Mouse (Mus musculus) cerebellum, adult 9-10 months (tissue): ENCODE measurements around the gene Rpusd2.
"Not testable (repeated sequence)": the region's sequence is repeated elsewhere in the genome, so short reads cannot be mapped to it uniquely, and the experiment has no call there.

ENCODE experiments used
- DNase-seq: peaks from one replicate; pipeline ENCODE4 v3.0.0; 2022

The Rpusd2 gene

DNA sequence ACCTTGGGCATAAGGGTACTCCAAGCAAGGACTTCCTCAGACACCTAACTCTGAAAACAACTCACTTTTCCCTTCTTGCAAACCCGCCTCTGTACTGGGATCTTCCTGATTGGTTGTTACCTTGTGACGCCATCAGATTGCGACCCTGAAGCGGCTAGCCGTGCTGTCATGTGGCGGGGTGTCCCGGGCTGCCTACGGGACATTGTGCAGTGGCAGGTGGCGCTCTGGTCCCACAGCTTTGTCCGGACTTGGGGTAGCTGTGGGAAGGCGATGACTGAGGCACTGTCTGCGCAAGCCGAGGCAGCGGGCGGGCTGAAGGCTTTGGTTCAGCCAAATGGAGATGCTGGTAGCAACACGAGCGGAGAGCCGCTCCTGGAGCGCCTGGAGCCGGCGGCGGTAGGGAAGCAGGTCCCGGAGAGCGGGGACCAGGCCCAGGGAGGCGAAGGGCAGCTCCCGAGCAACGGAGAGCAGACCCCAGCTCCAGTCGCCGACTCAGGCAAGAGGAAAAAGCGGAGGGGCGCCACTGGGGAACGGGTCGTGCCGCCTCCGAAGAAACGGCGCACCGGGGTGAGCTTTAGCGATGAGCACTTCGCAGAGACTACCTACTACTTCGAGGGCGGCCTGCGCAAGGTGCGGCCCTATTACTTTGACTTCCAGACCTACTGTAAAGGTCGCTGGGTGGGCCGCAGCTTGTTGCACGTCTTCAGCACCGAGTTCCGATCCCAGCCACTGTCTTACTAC is at the start of gene Rpusd2:
Rpusd2 (plus strand) TSS at position 135 of the 741 bp plus-strand sequence.
- peak; percentile 92 for DNase-seq

DNA sequence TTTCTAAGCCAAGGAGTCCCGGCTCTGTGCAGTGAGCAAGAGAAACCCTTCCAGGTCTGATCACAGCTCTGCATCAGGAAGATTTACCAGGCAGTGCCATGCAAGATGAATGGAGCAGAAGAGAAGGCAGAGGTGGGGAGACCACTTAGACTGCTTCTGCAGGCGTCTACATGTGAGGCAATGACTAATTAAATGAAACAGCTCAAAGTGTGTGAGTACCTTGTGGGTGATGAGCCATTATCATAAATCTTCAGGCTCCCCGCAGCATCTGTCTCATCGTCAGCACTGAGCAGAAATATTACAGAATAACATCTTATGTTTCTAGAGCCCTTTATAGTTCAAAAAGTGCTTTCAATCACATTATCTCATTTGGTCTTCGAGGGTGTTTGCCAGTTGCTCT is 39.1 kb upstream of the Rpusd2 start:
- no peak for DNase-seq

DNA sequence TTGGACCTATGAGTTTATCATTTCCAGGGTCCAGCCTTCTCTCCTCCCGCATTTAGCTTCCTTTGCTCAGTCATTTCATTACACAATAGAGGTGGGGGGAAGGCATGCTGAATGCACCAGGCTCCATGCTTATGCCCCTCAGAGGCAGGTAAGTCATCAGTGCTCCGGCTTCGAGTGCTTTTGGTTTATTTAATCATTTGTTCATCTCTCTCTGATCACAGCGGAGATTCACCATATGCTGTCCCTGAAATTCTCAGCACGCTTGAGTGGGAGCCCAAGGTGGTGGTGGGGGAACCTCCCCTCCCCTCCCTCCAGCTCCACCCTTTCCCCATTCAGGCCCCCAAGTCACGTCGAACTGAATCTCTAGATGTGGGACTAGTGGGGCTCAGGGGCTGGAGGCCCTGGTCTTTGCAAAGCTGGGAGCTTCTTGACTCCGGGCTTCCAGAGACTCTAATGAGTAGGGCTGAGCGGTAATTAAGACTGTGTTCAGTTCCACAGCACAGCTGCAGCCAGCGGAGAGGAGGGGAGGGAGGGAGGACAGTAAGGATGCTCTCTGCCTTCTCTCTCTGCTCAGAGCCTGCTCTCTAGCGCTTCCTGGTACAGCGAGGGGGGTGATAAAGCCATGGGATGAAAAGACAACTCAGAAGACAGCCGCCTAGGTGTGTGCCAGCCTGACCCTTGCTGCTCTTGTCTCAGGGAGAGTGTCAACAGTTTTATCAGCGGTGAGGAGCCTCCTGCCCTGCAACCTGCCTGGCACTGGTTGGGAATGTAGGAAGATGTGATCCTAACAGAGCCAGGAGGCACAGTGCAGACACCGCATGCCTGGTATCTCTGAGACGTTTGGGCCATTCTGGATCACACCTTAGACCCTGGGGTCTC is 38.4 kb upstream of the Rpusd2 start:
- DNase-seq: no peak

- DNase-seq: no peak
These were observed 37.8 kb upstream of the Rpusd2 start for GRCm38 (mm10) chr2:118996798-118997105.

DNA sequence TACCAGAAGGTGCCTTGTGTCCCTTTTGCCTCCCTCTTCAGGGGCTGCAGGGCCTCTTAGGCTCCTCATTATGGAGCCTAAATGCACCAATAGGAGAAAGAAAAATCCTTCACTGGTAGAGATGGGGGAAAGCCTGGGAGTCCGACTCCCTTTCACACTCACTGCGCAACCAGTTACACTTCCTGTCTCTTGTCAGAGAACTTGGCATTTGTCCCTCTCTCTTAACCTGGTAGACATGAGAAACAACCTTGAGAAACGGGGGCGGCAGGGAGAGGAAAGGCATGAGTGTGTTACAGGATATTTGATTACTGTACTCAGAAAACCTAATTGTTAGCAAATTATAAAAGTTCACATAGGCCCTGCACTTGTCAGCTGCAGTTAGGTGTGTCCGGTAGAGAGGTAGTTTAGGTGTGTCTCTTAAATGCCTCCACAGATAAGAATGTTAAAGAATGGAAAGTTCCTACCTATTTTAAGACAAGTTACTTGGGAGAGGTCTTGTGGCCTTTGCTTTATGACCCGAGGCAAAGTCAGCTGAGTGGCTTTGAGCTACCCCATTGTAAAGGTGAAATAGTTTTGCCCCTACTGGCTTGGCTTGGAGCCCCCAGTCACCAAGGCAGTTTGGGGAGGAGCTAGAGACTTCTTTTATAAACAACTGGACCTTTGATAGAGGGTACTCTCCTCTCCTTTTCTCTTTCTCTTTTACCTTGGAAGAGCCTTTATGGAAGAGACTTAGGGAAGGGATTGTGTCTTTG is 36.3 kb upstream of the Rpusd2 start:
- no peak for DNase-seq

DNA sequence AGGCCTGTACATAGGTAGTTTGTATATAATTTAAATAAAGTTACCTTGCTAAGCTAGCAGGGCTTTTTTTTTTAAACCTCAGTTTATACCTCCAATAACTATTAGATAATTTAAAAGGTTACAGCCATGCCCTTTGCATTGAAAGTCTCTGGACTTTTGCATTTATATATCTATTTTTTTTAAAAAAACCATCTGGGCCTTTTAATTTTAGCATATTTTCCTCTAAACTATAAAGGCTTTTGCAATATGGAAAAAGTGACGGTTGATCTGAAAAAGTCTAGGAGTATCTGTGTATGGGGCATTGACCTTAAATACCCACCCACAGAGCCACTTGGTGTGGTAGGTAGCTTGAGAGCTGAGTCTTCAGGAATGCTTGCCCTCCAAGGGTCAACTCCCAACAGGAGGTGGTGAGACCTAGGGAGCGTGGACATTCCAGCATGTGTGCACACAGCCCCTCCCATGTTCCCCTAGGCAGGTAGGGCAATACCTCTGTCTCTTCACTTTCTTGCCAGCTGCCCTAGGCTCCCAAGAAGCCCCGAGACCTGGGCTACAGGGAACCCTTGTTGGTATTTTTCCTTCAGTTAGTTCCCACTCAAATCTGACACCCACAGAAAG is 35.5 kb upstream of the Rpusd2 start:
- no peak for DNase-seq

DNA sequence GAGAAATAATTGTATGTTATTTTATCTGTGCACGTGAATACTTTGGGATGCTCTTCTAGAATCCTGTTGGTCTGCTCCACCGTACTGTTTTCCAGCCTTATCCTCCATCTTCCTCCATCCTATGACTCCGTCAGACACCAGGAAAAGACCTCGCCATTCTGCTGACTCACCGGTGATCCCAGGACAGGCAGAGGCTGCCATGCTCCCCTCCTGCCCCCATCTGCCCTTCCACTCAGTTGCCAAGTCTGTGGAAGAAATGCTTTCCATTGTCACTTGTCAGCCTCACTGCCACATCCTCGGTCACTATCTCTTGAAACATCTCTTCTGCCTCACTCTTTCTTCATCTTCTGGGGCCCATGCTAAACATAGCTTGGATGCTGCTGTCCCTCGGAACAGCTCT is 27.7 kb upstream of the Rpusd2 start:
- DNase-seq: no peak

DNA sequence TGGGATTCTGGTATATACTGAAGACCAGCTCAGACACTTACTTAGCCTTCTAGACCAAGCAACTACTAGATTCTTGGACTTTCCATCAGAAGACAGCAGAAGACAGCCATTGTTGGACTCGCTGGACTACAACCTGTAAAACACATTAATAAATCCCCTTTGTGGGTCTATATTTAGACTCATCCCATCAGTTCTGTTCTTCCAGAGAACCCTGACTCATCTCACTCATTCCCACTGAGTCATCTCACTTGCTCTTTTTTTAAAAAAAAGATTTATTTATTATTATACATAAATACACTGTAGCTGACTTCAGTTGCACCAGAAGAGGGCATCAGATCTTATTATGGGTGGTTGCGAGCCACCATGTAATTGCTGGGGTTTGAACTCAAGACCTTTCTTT is 25.2 kb upstream of the Rpusd2 start:
- DNase-seq: no peak

GRCm38 (mm10) chr2:119014989-119015388 is 19.6 kb upstream of the Rpusd2 start:
- DNase-seq: no peak

DNA sequence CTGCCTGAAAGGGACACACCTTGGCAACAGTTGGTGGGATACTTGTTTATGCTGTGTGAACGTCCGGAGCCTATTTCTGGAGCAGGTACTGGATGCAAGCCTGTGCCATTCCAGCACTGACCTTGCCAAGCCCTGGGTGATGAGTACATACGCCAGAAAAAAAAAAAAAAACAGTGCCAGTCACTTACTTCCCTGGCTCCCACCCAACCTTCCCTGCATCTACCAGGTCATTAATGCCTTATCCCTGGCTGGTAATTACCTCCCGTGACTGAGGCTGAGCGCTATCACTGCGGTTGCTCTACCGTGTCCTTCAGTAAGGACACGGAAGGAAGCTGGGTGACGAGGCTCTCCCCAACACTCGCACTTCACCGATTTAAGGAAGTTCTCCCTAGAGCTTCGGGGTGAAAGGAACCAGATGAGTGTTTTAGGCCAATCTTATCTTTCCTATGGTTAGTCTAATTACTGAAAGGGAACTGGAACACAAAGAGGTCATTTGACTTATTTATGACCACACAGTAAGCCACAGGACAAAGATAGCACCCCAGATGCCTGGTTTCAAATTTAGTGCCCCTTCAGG is 18.9 kb upstream of the Rpusd2 start:
- DNase-seq: peak; percentile 75

DNA sequence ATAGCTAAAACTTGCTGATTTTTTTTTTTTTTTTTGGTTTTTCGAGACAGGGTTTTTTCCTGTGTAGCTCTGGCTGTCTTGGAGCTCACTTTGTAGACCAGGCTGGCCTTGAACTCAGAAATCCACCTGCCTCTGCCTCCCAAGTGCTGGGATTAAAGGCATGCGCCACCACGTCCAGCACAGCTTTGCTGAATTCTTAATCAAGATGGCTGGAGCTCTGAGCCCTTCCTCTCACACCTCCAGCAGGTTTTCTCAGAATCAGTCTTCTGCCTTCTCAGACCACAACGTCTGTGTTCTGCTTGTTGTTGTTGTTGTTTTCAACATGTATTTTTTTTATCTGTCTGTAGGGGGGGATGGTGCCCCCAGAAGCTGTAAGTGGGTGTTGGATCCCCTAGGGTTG is 18.3 kb upstream of the Rpusd2 start:
- not testable (repeated sequence) for DNase-seq

- no peak for DNase-seq
These were observed 16.9 kb upstream of the Rpusd2 start for GRCm38 (mm10) chr2:119017647-119018046.

GRCm38 (mm10) chr2:119018391-119019122 is 16.0 kb upstream of the Rpusd2 start:
- DNase-seq: no peak

DNA sequence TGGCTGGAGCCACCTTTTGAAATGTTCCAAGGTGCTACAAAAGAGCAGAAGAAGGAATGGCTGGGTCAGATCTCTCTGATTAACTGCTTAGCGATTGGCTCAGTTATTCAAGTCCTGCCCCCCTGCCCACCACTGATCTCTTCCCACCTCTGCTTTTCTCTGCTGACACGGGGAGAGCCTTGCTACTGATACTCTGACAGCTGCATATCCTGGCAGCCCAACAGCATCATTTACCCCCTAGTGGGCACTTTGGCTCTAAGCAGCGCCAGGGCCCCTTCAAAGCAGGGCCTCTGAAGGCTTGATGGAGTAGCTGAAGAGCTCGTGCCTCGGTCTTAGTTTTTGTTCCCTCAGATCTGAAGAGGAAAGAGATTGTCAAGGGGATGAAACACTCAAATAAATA is 15.5 kb upstream of the Rpusd2 start:
- no peak for DNase-seq

DNA sequence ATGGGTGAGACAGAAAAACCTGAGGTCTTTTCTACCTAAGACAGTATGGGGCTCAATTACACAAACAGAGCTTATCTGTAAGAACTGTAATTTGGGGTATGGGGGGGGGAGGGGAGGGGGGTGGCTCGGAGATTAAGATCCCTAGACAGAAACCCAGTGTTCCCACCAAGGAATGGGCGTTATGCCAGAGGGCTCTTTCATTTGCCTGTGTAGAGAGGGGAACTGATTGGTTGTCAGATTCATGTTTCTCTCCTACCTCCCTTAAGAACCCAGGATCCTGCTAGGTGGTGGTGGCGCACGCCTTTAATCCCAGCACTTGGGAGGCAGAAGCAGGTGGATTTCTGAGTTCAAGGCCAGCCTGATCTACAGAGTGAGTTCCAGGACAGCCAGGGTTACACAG is 15.1 kb upstream of the Rpusd2 start:
- DNase-seq: no peak

DNA sequence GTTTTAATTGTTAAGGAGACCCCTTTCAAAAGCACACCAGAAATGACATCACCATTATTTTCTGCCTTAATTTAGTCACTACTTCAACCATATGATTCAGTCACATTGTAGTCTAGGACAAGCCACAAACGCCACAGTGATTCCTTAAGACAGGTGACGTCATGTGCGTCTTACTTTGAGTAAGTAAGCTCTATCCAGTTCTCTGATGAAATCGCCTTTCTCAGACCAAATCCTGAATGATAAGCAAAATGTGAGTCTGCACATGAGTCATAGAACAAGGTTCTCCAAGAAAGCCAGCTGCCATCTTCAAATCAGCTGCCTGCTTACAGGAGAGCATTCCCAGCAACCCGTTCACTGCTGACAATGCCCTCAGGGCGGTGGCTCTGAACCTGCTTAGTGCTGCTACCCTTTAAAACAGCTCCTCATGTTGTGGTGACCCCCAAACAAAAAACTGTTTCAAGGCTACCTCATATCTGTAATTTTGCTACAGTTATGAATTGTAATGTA is 11.4 kb upstream of the Rpusd2 start:
- no peak for DNase-seq

DNA sequence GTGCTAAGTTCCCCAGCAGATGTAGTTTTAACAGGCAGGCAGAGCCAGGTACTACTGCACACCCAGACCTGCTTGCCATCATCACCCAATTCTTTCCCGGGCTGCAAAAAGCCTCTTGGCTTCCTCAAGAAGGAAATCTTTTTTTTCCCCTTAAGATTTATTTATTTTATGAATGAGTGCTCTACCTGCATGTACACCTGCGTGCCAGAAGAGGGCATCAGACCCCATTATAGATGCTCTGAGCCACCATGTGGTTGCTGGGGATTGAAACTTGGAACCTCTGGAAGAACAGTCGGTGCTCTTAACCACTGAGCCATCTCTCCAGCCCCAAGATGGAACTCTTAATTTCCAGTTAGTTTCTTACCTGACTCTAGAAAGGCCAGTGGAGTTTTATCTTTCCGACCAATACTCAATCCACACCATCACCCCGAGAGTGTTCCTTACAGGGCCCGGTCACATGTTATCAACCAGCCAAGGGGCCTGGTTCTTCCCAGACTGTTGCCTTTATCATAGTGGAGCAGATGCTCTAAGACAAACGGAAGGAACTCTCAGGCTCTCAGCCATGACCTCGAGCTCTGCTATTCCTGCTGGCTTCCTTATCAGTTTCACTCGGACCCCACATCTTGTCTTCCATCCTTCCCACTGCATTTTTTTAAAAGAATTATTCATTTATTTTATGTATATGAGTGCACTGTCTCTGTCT is 9.9 kb upstream of the Rpusd2 start:
- DNase-seq: no peak

- no peak for DNase-seq
These were observed 9.4 kb upstream of the Rpusd2 start for GRCm38 (mm10) chr2:119025239-119025616.

GRCm38 (mm10) chr2:119026951-119027350 is 7.6 kb upstream of the Rpusd2 start:
- no peak for DNase-seq

DNA sequence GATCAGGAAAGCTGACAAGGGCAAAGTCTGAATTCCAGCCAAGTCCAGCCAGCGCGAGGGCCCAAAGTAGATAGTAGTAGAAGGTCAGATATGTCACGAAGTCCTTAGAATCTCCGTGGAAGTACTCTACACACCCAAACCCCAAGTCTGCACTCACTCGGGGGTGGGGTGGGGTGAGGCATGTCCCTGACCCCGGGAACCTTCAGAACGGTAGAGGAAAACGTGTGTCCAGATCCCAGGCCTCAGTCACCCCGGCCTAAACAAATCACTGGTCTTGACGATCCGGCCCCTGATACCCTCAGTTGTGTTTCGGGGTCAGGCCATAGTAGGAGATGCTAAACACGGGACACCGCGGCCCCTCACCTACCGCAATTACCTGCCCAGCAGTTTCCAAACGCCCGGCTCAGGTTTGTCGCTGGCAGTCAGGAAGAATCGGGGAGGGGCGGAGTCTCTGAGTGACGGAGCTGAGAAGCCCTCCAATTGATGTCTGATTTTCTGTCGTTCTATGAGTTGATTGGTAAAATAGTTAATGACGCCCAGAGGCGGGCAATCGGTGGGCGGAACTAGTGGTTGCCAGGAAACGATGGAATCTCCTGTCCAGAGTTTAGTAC is 5.5 kb upstream of the Rpusd2 start, which contains the start of gene Ccdc32:
Ccdc32 (minus strand) TSS at position 453 of the 611 bp plus-strand sequence.
- peak; percentile 98 for DNase-seq

DNA sequence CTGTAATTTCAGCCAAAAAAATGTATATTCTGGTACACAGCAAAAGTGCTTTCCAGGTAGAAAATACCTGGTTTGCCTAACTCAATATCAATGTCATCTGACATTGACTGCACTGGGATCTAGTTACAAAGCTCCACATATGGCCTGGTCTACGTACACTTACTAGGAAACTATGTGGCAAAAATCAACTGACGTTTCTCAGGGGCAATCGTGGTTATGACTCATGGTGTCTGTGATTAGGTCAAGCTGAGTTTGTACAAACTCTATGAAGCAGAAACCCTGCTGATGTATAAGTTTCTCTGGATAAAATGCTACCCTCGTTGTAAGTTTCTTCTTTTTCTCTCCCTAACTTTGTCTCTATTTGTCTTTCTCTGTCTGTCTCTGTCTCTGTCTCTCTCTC is 2.4 kb upstream of the Rpusd2 start:
- DNase-seq: no peak
